Mouse (Mus musculus) spleen, adult 2 months (tissue): ENCODE measurements around the gene Spock2.

Experiments used
- CTCF ChIP-seq: fragments of 200-500 bp; IDR thresholded peaks from 2 replicates; pipeline ENCODE4 v1.5.1; 2011; ENCODE audit warnings: mild to moderate bottlenecking, inconsistent platforms; ENCODE audit not compliant: insufficient read depth, insufficient read length, insufficient replicate concordance; ENCODE audit errors: extremely low read depth
- POLR2A ChIP-seq: fragments of 200-500 bp; IDR thresholded peaks from 2 replicates; pipeline ENCODE4 v1.6.1; 2011; ENCODE audit warnings: low read depth, low read length, inconsistent platforms

DNA sequence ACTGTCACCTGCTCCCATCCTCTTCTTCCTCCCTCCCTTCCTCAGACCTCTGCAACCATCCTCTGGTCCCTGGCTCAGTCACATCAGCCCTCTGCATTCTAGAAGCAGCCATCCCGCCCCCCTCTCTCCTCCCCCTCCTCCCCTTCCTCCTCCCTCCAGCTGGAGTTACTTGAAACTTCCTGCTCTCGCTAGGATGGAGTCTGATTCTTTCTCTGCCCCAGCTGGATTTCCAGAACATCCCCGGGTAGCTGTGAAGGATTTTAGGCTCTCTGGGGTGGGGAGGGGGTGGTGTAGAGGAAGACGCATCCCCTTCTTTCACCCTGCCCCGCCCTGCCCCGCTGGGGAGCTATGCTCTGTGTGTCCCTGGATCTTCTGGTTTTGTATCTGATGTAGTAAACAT is 27.5 kb downstream of the Spock2 start:
- TF ChIP-seq POLR2A (no peak), CTCF (no peak)
